Mouse (Mus musculus): ENCODE measurements around the gene Cfap61.

Cfap61 gene

DNA sequence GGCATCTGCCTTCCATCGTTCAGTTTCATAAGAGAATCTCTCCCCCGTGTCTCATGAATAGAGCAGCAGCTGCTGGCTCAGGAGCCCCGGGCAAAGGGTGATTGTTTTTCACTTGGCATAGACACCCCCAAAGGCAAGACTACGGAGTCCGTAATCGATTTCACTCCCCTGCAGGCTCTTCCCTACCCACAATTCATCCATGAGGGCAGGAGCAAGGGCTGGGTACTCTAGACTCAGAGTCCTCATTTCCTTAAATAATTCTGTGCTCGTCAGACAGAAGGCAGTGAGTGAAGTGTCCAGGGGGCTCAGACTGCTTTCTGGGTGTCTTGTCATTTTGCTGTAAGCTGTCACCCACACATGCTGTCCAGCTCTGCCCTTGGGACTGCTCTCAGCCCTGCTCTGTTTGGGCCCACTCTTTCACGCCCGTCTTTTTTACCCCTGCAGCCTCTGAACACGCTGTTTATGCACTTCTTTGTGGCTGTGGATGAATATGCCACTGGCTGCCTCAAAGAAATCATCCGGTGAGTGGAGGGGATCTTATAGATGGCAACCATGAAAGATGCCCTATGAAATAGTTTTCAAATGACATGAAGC is 15.0 kb downstream of the Cfap61 start:
- no peak for DNase-seq (ENCODE audit: low spot score in 2 of 2)

DNA sequence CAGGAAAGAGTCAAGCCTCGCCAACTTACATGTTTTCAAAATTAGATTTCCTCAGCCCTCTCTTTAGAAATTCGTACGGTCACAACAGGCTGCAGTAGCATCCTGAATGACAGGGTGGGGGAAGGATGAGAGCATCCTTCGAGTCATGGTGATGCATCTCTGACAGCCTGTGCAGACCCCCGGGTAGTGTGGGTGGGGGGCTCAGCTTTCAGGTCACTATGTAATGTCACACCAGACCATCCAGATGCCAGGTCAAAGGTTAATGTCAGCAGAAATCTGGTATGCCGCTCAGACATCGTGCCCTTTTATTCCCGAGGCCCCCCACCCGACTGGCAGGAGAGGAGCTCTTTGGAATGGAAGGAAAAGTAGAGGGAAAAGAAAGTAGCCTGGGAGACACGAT is 15.7 kb downstream of the Cfap61 start:
- DNase-seq (ENCODE audit: low spot score in 2 of 2) = no peak

DNA sequence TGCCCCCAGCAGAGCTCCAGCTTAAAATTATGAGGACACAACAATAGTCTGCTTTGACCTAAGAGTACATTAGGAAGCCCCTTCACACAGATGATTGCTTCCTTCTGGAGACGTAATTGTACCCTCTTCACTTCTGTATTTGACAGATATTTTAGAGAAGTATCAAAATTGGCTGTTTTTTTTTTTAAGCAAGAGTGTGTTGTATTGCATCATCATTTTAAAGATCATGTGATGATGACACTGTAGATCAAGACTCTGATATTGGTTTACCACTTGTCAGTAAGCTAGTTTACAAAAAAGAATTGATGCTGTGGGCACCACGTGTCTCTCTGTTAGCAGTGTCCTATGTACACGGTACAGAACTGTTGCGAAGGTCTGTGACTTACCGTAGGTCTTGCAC is 18.1 kb downstream of the Cfap61 start:
- no peak for DNase-seq (ENCODE audit: low spot score in 2 of 2)

GRCm38 (mm10) chr2:145955844-145956243 is 21.3 kb downstream of the Cfap61 start:
- no peak for DNase-seq (ENCODE audit: low spot score in 2 of 2)

- DNase-seq (ENCODE audit: low spot score in 2 of 2) = no peak
These were observed 21.7 kb downstream of the Cfap61 start for GRCm38 (mm10) chr2:145956318-145956717.

DNA sequence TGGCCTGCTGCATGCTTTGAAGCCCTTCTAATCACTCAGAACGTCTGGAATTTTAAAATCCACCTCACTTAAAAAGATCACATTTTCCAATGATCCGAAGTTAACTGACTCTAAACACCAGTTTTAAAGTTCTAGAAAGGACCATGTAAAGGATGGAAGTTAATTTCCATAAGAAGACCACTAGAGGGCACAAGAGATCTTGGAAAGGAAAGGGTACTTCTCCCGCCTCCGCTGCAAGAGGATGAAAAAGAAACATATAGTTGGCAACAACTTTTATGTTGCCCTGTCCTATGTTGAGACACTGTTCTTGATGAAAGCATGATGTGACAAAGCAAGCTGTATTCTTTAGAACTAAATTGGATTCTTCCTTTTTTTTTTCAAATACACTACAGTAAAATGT is 22.9 kb downstream of the Cfap61 start:
- no peak for DNase-seq (ENCODE audit: low spot score in 2 of 2)

- no peak for DNase-seq (ENCODE audit: low spot score in 2 of 2)
These were observed 23.5 kb downstream of the Cfap61 start for GRCm38 (mm10) chr2:145958097-145958496.

- DNase-seq (ENCODE audit: low spot score in 2 of 2) = no peak
These were observed 24.0 kb downstream of the Cfap61 start for GRCm38 (mm10) chr2:145958551-145958950.

GRCm38 (mm10) chr2:145961861-145962260 is 27.3 kb downstream of the Cfap61 start:
- DNase-seq (ENCODE audit: low spot score in 2 of 2) = no peak

- DNase-seq (ENCODE audit: low spot score in 2 of 2) = no peak
These were observed 36.2 kb downstream of the Cfap61 start for GRCm38 (mm10) chr2:145970751-145971150.

- no peak for DNase-seq (ENCODE audit: low spot score in 2 of 2)
These were observed 36.8 kb downstream of the Cfap61 start for GRCm38 (mm10) chr2:145971237-145972010.

GRCm38 (mm10) chr2:145972571-145972970 is 38.0 kb downstream of the Cfap61 start:
- DNase-seq (ENCODE audit: low spot score in 2 of 2) = no peak

- DNase-seq (ENCODE audit: low spot score in 2 of 2) = no peak
These were observed 45.0 kb downstream of the Cfap61 start for GRCm38 (mm10) chr2:145979616-145980015.

DNA sequence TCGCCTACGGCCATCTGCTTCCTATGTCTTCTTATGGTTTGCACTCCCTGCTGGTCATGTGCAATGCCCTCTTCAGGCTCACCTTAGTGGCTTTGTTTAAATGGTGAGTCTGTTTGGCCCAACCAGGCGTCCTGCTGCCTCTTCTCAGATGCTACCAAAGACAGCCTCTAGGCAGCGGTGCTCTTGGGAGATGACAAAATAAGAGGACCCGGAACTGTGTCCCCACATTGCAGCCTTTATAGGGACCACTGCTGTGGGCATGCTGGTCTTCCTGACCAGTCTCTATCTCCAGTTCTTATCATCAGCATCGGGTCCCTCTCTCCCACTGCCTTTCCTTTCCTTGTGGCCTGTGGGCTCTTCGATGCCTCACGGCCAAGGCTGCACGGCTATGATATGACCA is 46.3 kb downstream of the Cfap61 start:
- no peak for DNase-seq (ENCODE audit: low spot score in 2 of 2)

- DNase-seq (ENCODE audit: low spot score in 2 of 2) = no peak
These were observed 47.1 kb downstream of the Cfap61 start for GRCm38 (mm10) chr2:145981699-145982112.

DNA sequence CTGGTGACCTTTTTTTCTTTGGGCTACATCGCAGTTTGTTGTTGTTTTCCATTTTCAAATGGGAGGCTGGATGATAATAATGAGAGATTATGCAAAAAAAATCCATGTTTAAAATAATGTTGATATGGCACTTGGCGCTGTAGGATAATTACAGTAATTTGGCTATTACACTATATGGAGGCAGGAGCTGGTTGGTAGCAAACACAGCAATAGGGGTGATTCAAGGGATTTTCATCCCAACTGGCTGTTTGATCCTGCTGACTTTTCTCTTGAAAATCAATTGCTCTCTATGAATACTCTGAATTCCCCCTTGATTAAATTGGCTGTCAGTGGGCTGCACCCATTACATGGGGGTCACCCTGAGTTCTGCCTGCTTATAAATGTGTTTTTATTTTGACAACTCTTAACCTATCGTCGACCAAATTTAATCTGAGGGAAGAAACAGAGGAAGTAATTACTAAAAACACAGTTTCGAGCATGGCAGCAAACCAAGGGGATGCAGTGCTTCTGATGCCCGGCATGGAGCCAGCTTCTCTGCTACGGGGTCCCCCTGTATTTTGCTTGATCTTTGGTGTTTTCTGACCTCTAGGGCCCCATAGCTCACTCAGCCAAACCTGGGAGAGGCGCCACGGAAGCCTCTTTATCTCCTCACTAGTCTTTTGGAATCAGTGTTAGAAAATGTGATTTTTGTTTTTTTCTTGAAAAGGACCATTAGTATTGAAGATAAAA is 47.9 kb downstream of the Cfap61 start:
- no peak for DNase-seq (ENCODE audit: low spot score in 2 of 2)

- DNase-seq (ENCODE audit: low spot score in 2 of 2) = no peak
These were observed 53.2 kb downstream of the Cfap61 start for GRCm38 (mm10) chr2:145987757-145988156.

DNA sequence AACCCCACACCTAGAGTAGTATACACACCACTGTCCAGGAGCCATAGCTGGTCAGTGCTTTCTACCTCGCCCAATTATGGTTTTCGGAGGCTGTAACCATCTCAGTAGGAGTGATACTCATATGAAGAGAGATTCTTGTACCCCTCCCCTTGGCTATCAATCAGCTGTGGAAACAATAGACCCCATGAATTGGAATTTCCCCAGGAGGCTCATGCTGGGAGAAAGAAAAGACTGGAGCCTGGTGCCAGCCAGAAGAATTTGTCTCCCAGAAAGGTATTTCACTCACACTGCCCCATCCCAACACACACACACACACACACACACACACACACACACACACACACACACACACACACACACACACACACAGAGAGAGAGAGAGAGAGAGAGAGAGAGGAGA is 55.9 kb downstream of the Cfap61 start:
- no peak for DNase-seq (ENCODE audit: low spot score in 2 of 2)

DNA sequence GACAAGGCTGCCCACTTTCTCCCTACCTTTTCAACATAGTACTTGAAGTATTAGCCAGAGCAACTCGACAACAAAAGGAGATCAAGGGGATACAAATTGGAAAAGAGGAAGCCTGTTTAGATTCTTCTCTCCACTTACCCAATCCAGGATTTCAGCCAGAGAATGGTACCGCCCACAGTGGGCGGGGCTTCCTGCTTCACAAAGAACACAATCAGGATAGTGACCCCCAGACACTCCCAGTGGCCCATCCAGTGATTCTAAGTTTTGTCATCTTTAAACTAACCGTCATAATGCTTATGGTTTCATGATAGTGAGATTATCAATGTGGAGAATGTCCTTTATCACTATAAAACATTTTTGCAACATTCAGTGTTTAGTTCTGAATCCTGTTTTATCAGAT is 61.9 kb downstream of the Cfap61 start:
- DNase-seq (ENCODE audit: low spot score in 2 of 2) = no peak

- DNase-seq (ENCODE audit: low spot score in 2 of 2) = no peak
These were observed 63.5 kb downstream of the Cfap61 start for GRCm38 (mm10) chr2:145997956-145998525.

DNA sequence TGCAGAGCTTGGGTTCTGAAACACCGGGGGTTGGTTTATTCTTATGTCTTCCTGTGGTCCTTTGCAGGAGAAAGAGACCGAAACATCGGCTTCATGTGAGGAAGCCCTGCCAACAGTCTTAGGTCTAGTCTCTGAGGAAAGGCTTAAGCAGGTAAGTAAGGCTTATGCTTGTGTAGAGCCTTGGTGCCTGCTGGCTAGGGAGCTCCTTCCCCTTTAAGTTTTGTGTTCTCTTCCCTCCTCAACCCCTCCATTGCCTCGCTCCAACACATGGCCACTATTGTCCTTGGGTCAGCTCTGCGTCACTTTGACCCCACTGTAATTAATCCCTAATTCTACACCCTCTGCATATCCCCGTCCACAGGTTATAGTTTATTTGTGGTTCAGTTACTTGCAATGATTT is 74.2 kb downstream of the Cfap61 start:
- no peak for DNase-seq (ENCODE audit: low spot score in 2 of 2)

GRCm38 (mm10) chr2:146009596-146010349 is 75.2 kb downstream of the Cfap61 start:
- DNase-seq (ENCODE audit: low spot score in 2 of 2) = no peak

All from frontal cortex, postnatal 14 days (tissue).